Mouse (Mus musculus) A20 (cell line): ENCODE results near the gene Trim60.
"Not testable (repeated sequence)": the region's sequence is repeated elsewhere in the genome, so short reads cannot be mapped to it uniquely, and the experiment has no call there.

Experiments used
- DNase-seq: peaks from one replicate; pipeline ENCODE4 v3.0.0-alpha.2; 2011; ENCODE audit warnings: low read depth, low spot score

Trim60 gene

GRCm38 (mm10) chr8:65018423-65018822, at the start of gene Trim60, which contains the start of gene Trim61:
Gene Trim60, minus strand, starts transcription at chr8:65018584.
Gene Trim61, minus strand, starts transcription at chr8:65018523.
- DNase-seq: no peak

GRCm38 (mm10) chr8:65067694-65068472, 49.5 kb upstream of the Trim60 start:
- no peak for DNase-seq

GRCm38 (mm10) chr8:65067031-65067430, 48.6 kb upstream of the Trim60 start:
- no peak for DNase-seq

- no peak for DNase-seq
Observed at GRCm38 (mm10) chr8:65065622-65066021, 47.2 kb upstream of the Trim60 start.

- no peak for DNase-seq
Observed at GRCm38 (mm10) chr8:65064071-65064470, 45.7 kb upstream of the Trim60 start.

GRCm38 (mm10) chr8:65062195-65062594, 43.8 kb upstream of the Trim60 start:
- no peak for DNase-seq

- no peak for DNase-seq
Observed at GRCm38 (mm10) chr8:65056722-65057121, 38.3 kb upstream of the Trim60 start.

GRCm38 (mm10) chr8:65053968-65054367, 35.6 kb upstream of the Trim60 start:
- no peak for DNase-seq

- DNase-seq: no peak
Observed at GRCm38 (mm10) chr8:65053554-65053953, 35.2 kb upstream of the Trim60 start.

GRCm38 (mm10) chr8:65047801-65048200, 29.4 kb upstream of the Trim60 start:
- DNase-seq: no peak

GRCm38 (mm10) chr8:65047193-65047592, 28.8 kb upstream of the Trim60 start:
- no peak for DNase-seq

GRCm38 (mm10) chr8:65046565-65046964, 28.2 kb upstream of the Trim60 start:
- DNase-seq: no peak

- DNase-seq: no peak
Observed at GRCm38 (mm10) chr8:65037117-65037533, 18.7 kb upstream of the Trim60 start, which contains the start of gene Apela. Gene Apela, minus strand, starts transcription at chr8:65037336.

- DNase-seq: no peak
Observed at GRCm38 (mm10) chr8:65034136-65034535, 15.8 kb upstream of the Trim60 start.

- DNase-seq: no peak
Observed at GRCm38 (mm10) chr8:65033056-65033455, 14.7 kb upstream of the Trim60 start.

- DNase-seq: no peak
Observed at GRCm38 (mm10) chr8:65032107-65032506, 13.7 kb upstream of the Trim60 start.

- DNase-seq: no peak
Observed at GRCm38 (mm10) chr8:65030735-65031485, 12.5 kb upstream of the Trim60 start.

- no peak for DNase-seq
Observed at GRCm38 (mm10) chr8:65029776-65030175, 11.4 kb upstream of the Trim60 start.

GRCm38 (mm10) chr8:65028959-65029686, 10.7 kb upstream of the Trim60 start:
- DNase-seq: no peak

GRCm38 (mm10) chr8:65022485-65022884, 4.1 kb upstream of the Trim60 start:
- peak; percentile 63 for DNase-seq

GRCm38 (mm10) chr8:65007616-65008015, 10.8 kb downstream of the Trim60 start:
- DNase-seq: not testable (repeated sequence)

- DNase-seq: no peak
Observed at GRCm38 (mm10) chr8:64998806-64999365, 19.5 kb downstream of the Trim60 start.
